Mouse (Mus musculus) liver, embryonic 12.5 days (tissue): ENCODE measurements around the gene Syt17. TPM values are rescaled to one million over a fixed set of nuclear protein-coding genes. Genes with fewer than 3 reads are reported as not detected.
A peak's percentile ranks its signal among the peaks of the same experiment; 100 is the strongest.

Experiments used
- ATAC-seq: fragments of 200-750 bp; cut with Nextera tagmentation; 2 replicates; pipeline ENCODE4 v1.8.0; 2017; ENCODE audit warnings: moderate number of reproducible peaks, mild to moderate bottlenecking, moderate library complexity
- H3K27ac ChIP-seq: fragments of 300-500 bp; sonication (generic); 2 replicates; pipeline ENCODE4 v1.5.1; 2016; ENCODE audit warnings: mild to moderate bottlenecking
- H3K27me3 ChIP-seq: fragments of 300-500 bp; sonication (generic); replicated peaks from 2 replicates; pipeline ENCODE4 v1.6.1; 2016; ENCODE audit warnings: mild to moderate bottlenecking, moderate library complexity
- H3K36me3 ChIP-seq: fragments of 300-500 bp; sonication (generic); 2 replicates; pipeline ENCODE4 v1.6.1; 2016; ENCODE audit warnings: mild to moderate bottlenecking, moderate library complexity
- H3K4me1 ChIP-seq: fragments of 300-500 bp; sonication (generic); 2 replicates; pipeline ENCODE4 v1.6.1; 2016
- H3K4me2 ChIP-seq: fragments of 300-500 bp; sonication (generic); 2 replicates; pipeline ENCODE4 v1.6.1; 2016; ENCODE audit warnings: mild to moderate bottlenecking, moderate library complexity
- H3K4me3 ChIP-seq: fragments of 300-500 bp; sonication (generic); 2 replicates; pipeline ENCODE4 v1.5.1; 2016; ENCODE audit warnings: mild to moderate bottlenecking, moderate library complexity
- H3K9ac ChIP-seq: fragments of 300-500 bp; sonication (generic); 2 replicates; pipeline ENCODE4 v1.6.1; 2016; ENCODE audit warnings: mild to moderate bottlenecking, moderate library complexity
- H3K9me3 ChIP-seq: fragments of 300-500 bp; sonication (generic); replicated peaks from 2 replicates; pipeline ENCODE4 v1.6.1; 2016; ENCODE audit warnings: mild to moderate bottlenecking, moderate library complexity
- WGBS: fragments of 180-500 bp; shearing (Covaris S2); methylation state at CpG from one replicate; pipeline ENCODE4 v1.1.7; 2016; ENCODE audit not compliant: insufficient replicate concordance; 5-methylcytosine and 5-hydroxymethylcytosine counted together
- polyA plus RNA-seq: library from polyadenylated mRNA; unstranded; fragments of >200 nt; fragmentation: Nextera tagmentation; extraction: Ambion mirVana; gene quantifications from 2 replicates; pipeline ENCODE4 v1.2.1, GENCODE M21; 2016

The Syt17 gene
- polyA plus RNA-seq, 1 experiment from 2014 or later: 0.45 TPM

GRCm38 (mm10) chr7:118452940-118453339, 4.9 kb upstream of the Syt17 start:
- no peaks in the 10 kb centered on the region for H3K36me3 ChIP-seq
- H3K27me3 ChIP-seq: peaks cover 18% of the 10 kb centered on the region
- 28% methylated on average over 2 of the region's 2 CpGs for WGBS
- H3K4me3 ChIP-seq: no peak overlapping the region
- no peak overlapping the region for H3K4me2 ChIP-seq
- peaks cover 6% of the 10 kb centered on the region for H3K4me1 ChIP-seq
- no peak overlapping the region for H3K9ac ChIP-seq
- no peak overlapping the region for H3K27ac ChIP-seq
- ATAC-seq: no peak
- H3K9me3 ChIP-seq: no peaks in the 10 kb centered on the region

GRCm38 (mm10) chr7:118447291-118448133, 510 bp downstream of the Syt17 start:
- Histone ChIP-seq H3K27me3 (peaks cover 65% of the 10 kb centered on the region), H3K4me1 (peaks cover 15% of the 10 kb centered on the region), H3K4me3 (peak overlapping the region; percentile 55), H3K9me3 (no peaks in the 10 kb centered on the region), H3K9ac (no peak overlapping the region), H3K36me3 (no peaks in the 10 kb centered on the region), H3K4me2 (peak overlapping the region; percentile 74), H3K27ac (no peak overlapping the region)
- ATAC-seq: peak; percentile 22; the same call in 1 of the 2 replicates
- 2% methylated on average over 60 of the region's 65 CpGs for WGBS

GRCm38 (mm10) chr7:118443895-118444485, 4.0 kb downstream of the Syt17 start:
- H3K9me3 ChIP-seq: no peaks in the 10 kb centered on the region
- no peak overlapping the region for H3K27ac ChIP-seq
- no peak overlapping the region for H3K9ac ChIP-seq
- peaks cover 63% of the 10 kb centered on the region for H3K27me3 ChIP-seq
- no peak overlapping the region for H3K4me3 ChIP-seq
- WGBS: 38% methylated on average over 7 of the region's 7 CpGs
- H3K36me3 ChIP-seq: no peaks in the 10 kb centered on the region
- no peak overlapping the region for H3K4me2 ChIP-seq
- peaks cover 15% of the 10 kb centered on the region for H3K4me1 ChIP-seq
- ATAC-seq: no peak

- Histone ChIP-seq H3K9me3 (no peaks in the 10 kb centered on the region), H3K36me3 (no peaks in the 10 kb centered on the region), H3K4me1 (peaks cover 13% of the 10 kb centered on the region), H3K4me2 (no peak overlapping the region), H3K4me3 (no peak overlapping the region), H3K27ac (no peak overlapping the region), H3K27me3 (peaks cover 57% of the 10 kb centered on the region), H3K9ac (no peak overlapping the region)
- 10% methylated on average over 9 of the region's 9 CpGs for WGBS
- ATAC-seq: no peak
Observed at GRCm38 (mm10) chr7:118443371-118443770, 4.7 kb downstream of the Syt17 start.

DNA sequence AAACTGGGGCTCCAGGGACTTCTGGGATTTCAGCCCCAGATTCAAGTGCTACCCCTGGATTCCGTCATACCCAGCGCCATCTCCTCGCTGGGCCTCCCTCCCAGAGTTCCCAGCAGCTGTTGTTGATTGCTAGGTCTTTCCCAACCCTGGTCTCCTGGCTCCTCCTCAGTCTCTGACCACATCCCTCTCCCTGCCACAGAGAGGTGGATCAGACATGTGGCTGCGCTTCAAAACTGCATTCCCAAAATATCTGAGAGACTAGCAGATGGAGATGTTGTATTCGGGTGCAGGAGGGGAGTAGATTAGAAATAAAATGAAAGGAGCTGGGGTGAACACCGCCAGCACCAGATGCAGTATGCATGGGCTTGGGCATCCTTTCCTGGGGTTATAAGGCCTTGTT, 6.5 kb downstream of the Syt17 start:
- Histone ChIP-seq H3K9ac (no peak overlapping the region), H3K36me3 (no peaks in the 10 kb centered on the region), H3K4me1 (no peaks in the 10 kb centered on the region), H3K27ac (no peak overlapping the region), H3K27me3 (peaks cover 39% of the 10 kb centered on the region), H3K9me3 (no peaks in the 10 kb centered on the region), H3K4me2 (no peak overlapping the region), H3K4me3 (no peak overlapping the region)
- WGBS: 54% methylated on average over 6 of the region's 6 CpGs
- ATAC-seq: no peak

- no peak overlapping the region for H3K4me3 ChIP-seq
- 37% methylated on average over 7 of the region's 7 CpGs for WGBS
- ATAC-seq: no peak
- no peak overlapping the region for H3K27ac ChIP-seq
- no peaks in the 10 kb centered on the region for H3K4me1 ChIP-seq
- no peak overlapping the region for H3K9ac ChIP-seq
- H3K36me3 ChIP-seq: no peaks in the 10 kb centered on the region
- H3K9me3 ChIP-seq: no peaks in the 10 kb centered on the region
- no peak overlapping the region for H3K4me2 ChIP-seq
- 0 out of 2 replicates have a peak, but pooled peaks cover 3% of the 10 kb centered on the region for H3K27me3 ChIP-seq
Observed at GRCm38 (mm10) chr7:118437101-118437802, 10.8 kb downstream of the Syt17 start.

GRCm38 (mm10) chr7:118428937-118429336, 19.1 kb downstream of the Syt17 start:
- ATAC-seq: no peak
- H3K9ac ChIP-seq: no peak overlapping the region
- no peaks in the 10 kb centered on the region for H3K9me3 ChIP-seq
- H3K27me3 ChIP-seq: no peaks in the 10 kb centered on the region
- no peaks in the 10 kb centered on the region for H3K4me1 ChIP-seq
- no peak overlapping the region for H3K4me2 ChIP-seq
- no peak overlapping the region for H3K27ac ChIP-seq
- no peak overlapping the region for H3K4me3 ChIP-seq
- H3K36me3 ChIP-seq: no peaks in the 10 kb centered on the region
- WGBS: 52% methylated on average over 2 of the region's 2 CpGs

GRCm38 (mm10) chr7:118419491-118420180, 28.4 kb downstream of the Syt17 start:
- 49% methylated on average over 6 of the region's 6 CpGs for WGBS
- H3K9me3 ChIP-seq: no peaks in the 10 kb centered on the region
- ATAC-seq: no peak
- no peak overlapping the region for H3K4me2 ChIP-seq
- no peak overlapping the region for H3K27ac ChIP-seq
- H3K4me1 ChIP-seq: no peaks in the 10 kb centered on the region
- no peaks in the 10 kb centered on the region for H3K27me3 ChIP-seq
- H3K9ac ChIP-seq: no peak overlapping the region
- no peak overlapping the region for H3K4me3 ChIP-seq
- no peaks in the 10 kb centered on the region for H3K36me3 ChIP-seq

DNA sequence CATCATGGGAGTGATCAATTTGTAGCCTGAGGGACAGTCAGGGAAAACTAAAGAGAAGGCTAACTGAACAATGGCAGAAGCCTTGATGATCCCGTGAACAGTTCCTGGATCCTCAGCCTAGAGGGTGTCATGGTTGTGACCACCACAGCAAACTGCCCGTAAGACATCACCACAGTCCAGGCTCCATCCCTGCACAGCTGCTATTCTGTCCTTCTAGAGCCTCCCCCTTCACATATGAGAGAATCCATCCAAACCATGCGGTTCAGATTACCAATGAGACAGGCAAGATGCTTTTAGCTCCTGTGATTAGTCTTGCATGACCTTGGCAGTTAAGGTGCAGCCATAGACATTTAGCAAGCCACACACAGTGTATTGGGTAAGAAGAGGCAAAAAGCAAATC, 33.8 kb downstream of the Syt17 start:
- no peak for ATAC-seq
- Histone ChIP-seq H3K36me3 (no peaks in the 10 kb centered on the region), H3K4me3 (no peak overlapping the region), H3K9me3 (no peaks in the 10 kb centered on the region), H3K27ac (no peak overlapping the region), H3K4me1 (no peaks in the 10 kb centered on the region), H3K9ac (no peak overlapping the region), H3K27me3 (no peaks in the 10 kb centered on the region), H3K4me2 (no peak overlapping the region)
- 78% methylated on average over 3 of the region's 3 CpGs for WGBS

- H3K27ac ChIP-seq: no peak overlapping the region
Observed at GRCm38 (mm10) chr7:118411877-118412276, 36.1 kb downstream of the Syt17 start.

DNA sequence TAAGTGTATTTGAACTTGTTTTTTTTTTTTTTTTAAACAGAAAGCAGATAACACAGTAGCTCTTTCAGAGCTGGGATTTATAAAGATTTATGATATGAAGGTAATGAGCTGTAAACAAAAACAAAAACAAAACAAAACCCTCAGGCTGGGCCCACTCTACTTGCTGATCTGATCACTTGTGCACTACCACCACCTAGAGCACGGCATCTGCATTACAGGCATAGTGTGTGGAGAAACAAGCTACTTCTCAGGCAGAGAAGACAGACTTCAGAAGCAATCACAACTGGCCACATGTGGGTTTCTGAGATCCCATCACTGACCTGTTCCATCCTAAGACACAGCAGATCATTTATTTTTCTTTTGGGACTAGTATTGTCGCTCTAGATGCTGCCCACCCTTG, 38.6 kb downstream of the Syt17 start:
- Histone ChIP-seq H3K4me1 (no peaks in the 10 kb centered on the region), H3K9me3 (no peaks in the 10 kb centered on the region), H3K4me2 (no peak overlapping the region), H3K27me3 (no peaks in the 10 kb centered on the region), H3K9ac (no peak overlapping the region), H3K27ac (no peak overlapping the region), H3K36me3 (no peaks in the 10 kb centered on the region), H3K4me3 (no peak overlapping the region)
- no peak for ATAC-seq
- 20% methylated on average over 2 of the region's 2 CpGs for WGBS

More at GRCm38 (mm10) chr7:118411877-118412276, 36.1 kb downstream of the Syt17 start:
- no peaks in the 10 kb centered on the region for H3K27me3 ChIP-seq
- no peak overlapping the region for H3K9ac ChIP-seq
- H3K9me3 ChIP-seq: no peaks in the 10 kb centered on the region
- no peak for ATAC-seq
- H3K4me1 ChIP-seq: no peaks in the 10 kb centered on the region
- 54% methylated on average over 3 of the region's 3 CpGs for WGBS
- no peak overlapping the region for H3K4me3 ChIP-seq
- no peaks in the 10 kb centered on the region for H3K36me3 ChIP-seq
- H3K4me2 ChIP-seq: no peak overlapping the region

DNA sequence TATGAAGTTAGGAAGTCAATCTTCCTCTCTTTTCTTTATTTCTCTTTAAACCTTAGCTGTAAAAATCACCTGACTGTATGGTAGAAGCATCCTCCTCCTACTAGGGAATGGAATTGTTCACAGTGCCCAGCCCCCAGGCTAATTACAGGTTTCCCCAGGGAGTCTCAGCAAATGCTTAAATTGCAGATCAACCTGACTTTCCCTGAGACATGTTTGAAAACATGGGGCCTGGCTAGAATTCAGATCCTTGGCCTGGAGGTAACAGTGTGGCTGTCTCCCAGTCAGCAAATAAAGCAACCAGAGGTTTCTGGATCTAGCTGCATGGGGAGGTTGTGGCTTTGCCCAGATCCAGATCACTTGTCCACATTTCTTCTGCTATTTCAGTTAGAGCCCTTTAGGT, 42.8 kb downstream of the Syt17 start:
- Histone ChIP-seq H3K9me3 (no peaks in the 10 kb centered on the region), H3K4me3 (no peak overlapping the region), H3K9ac (no peak overlapping the region), H3K27ac (no peak overlapping the region), H3K27me3 (no peaks in the 10 kb centered on the region), H3K4me2 (no peak overlapping the region), H3K4me1 (no peaks in the 10 kb centered on the region), H3K36me3 (no peaks in the 10 kb centered on the region)
- ATAC-seq: no peak
